Mouse (Mus musculus): ENCODE results near the gene Wars2. TPM values are rescaled to one million over a fixed set of nuclear protein-coding genes. Genes with fewer than 3 reads are reported as not detected.

Gene Wars2
- polyA plus RNA-seq, 1 experiment: 2.6 TPM

DNA sequence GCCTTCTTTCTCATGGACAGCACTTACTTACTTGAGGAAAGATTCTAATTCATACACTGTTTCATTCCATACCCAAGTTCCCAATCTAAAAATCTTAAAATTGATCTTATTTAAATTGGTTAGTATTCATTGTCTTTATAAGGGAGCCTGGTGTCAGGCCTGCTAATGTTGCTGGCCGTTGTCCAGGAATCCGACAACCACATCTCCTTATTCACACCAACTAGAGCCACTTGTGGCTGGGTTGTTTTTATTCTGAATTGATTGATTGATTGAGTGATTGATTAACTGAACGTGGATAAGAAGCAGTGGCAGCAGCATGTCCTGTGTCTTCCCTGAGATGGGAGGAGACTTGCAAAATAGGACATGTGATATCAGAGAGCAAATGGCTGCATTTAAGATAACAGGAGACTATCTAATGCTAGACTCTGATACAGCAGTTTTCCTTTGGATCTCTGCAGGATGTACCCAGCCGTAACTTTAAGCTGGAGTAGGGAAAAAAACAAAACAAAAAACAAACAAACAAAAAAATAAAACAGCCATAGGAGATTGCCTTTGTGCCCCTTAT lies 16.7 kb downstream of the Wars2 start:
- WGBS: 29% methylated on average over 4 of the region's 4 CpGs
- H3K27ac ChIP-seq (ENCODE audit: insufficient read depth, low read depth, low read length): no peak overlapping the region
- TF ChIP-seq POLR2A (IDR thresholded peaks at IDR 0.05; ENCODE audit: low read depth, low read length) (no peak), CTCF (IDR thresholded peaks at IDR 0.05; ENCODE audit: extremely low read depth, insufficient read length, insufficient replicate concordance, low read depth, low read length) (no peak)
- no peak overlapping the region for H3K4me3 ChIP-seq (ENCODE audit: low read depth, low read length)
- no peaks in the 10 kb centered on the region for H3K36me3 ChIP-seq (ENCODE audit: control insufficient read depth, insufficient read depth, low read length)
- no peaks in the 10 kb centered on the region for H3K27me3 ChIP-seq (ENCODE audit: control insufficient read depth, insufficient read depth, low read length)
- H3K4me1 ChIP-seq (ENCODE audit: control insufficient read depth, insufficient read depth, insufficient read length, low read length): peaks cover 5% of the 10 kb centered on the region; the same call in 1 of the 2 replicates

DNA sequence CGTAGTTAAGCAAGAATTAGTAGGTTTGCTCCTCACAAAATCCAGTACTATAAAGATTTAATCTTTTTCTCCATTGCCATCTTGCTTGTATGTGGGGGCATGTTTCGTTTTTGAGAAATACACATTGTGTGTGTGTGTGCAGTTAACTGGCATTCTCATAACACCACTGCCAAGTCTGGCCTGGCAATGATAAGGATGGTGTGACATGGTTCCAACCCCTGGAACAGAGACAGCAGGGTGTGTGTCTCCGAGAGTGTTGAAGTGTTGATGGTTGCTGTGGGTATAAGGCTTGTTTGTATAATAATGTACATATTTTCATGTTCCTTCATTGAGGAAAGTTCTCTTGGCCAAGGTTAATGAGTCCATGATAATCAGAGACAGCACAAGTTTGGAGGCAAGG lies 19.1 kb downstream of the Wars2 start:
- no peak overlapping the region for H3K27ac ChIP-seq (ENCODE audit: insufficient read depth, low read depth, low read length)
- H3K27me3 ChIP-seq (ENCODE audit: control insufficient read depth, insufficient read depth, low read length): no peaks in the 10 kb centered on the region
- H3K36me3 ChIP-seq (ENCODE audit: control insufficient read depth, insufficient read depth, low read length): no peaks in the 10 kb centered on the region
- TF ChIP-seq POLR2A (IDR thresholded peaks at IDR 0.05; ENCODE audit: low read depth, low read length) (no peak), CTCF (IDR thresholded peaks at IDR 0.05; ENCODE audit: extremely low read depth, insufficient read length, insufficient replicate concordance, low read depth, low read length) (no peak)
- H3K4me1 ChIP-seq (ENCODE audit: control insufficient read depth, insufficient read depth, insufficient read length, low read length): peaks cover 5% of the 10 kb centered on the region; the same call in 1 of the 2 replicates
- WGBS: 96% methylated on average over 3 of the region's 3 CpGs
- no peak overlapping the region for H3K4me3 ChIP-seq (ENCODE audit: low read depth, low read length)

DNA sequence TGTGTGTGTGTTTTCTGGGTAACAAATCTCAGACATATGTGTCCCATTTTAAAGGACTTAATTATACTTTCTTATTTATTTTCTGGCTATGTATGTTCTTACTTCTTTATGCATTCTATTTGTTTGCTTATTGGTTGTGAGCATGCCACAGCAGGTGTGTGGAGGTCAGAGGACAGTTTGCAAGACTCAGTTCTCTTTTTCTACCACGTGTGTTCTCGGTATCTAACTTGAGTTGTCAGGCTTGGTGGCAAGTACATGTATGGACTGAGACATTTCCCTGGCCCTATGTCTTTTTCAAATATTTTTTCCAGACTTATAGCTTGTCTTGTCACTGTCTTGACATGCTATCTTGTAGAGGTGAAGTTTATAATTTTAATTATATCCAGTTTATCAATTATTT lies 21.3 kb downstream of the Wars2 start:
- Histone ChIP-seq H3K4me3 (ENCODE audit: low read depth, low read length) (no peak overlapping the region), H3K36me3 (ENCODE audit: control insufficient read depth, insufficient read depth, low read length) (no peaks in the 10 kb centered on the region), H3K4me1 (ENCODE audit: control insufficient read depth, insufficient read depth, insufficient read length, low read length) (no peaks in the 10 kb centered on the region; the same call in 1 of the 2 replicates), H3K27me3 (ENCODE audit: control insufficient read depth, insufficient read depth, low read length) (no peaks in the 10 kb centered on the region), H3K27ac (ENCODE audit: insufficient read depth, low read depth, low read length) (no peak overlapping the region)
- no peak for TF ChIP-seq CTCF (IDR thresholded peaks at IDR 0.05; ENCODE audit: extremely low read depth, insufficient read length, insufficient replicate concordance, low read depth, low read length)
- no peak for TF ChIP-seq POLR2A (IDR thresholded peaks at IDR 0.05; ENCODE audit: low read depth, low read length)
- WGBS: 76% methylated on average over 2 of the region's 2 CpGs

GRCm38 (mm10) chr3:99167734-99168133 lies 26.9 kb downstream of the Wars2 start:
- WGBS: 68% methylated on average over 4 of the region's 4 CpGs
- Histone ChIP-seq H3K36me3 (ENCODE audit: control insufficient read depth, insufficient read depth, low read length) (no peaks in the 10 kb centered on the region), H3K27me3 (ENCODE audit: control insufficient read depth, insufficient read depth, low read length) (no peaks in the 10 kb centered on the region), H3K4me3 (ENCODE audit: low read depth, low read length) (no peak overlapping the region), H3K27ac (ENCODE audit: insufficient read depth, low read depth, low read length) (no peak overlapping the region), H3K4me1 (ENCODE audit: control insufficient read depth, insufficient read depth, insufficient read length, low read length) (no peaks in the 10 kb centered on the region)
- TF ChIP-seq POLR2A (IDR thresholded peaks at IDR 0.05; ENCODE audit: low read depth, low read length) (no peak), CTCF (IDR thresholded peaks at IDR 0.05; ENCODE audit: extremely low read depth, insufficient read length, insufficient replicate concordance, low read depth, low read length) (no peak)

DNA sequence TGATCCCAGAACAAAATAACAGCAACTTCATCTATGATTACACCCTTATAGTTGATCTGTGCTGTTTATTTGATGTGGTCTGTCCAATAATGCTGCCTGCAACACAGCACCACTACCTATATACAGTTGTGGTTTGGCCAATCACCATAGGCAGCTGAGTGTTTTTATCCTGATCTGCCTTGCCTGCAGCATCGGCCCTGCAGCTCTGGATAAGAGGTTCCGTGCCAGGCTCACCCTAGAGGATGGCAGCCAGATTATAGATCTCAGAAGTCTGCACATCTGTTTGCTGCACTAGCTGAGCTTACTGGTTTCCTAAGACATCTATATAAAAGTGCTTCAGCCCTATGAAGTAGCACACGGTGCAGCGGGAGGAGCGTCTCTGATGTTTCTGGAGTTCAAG lies 32.3 kb downstream of the Wars2 start:
- TF ChIP-seq CTCF (IDR thresholded peaks at IDR 0.05; ENCODE audit: extremely low read depth, insufficient read length, insufficient replicate concordance, low read depth, low read length) (no peak), POLR2A (IDR thresholded peaks at IDR 0.05; ENCODE audit: low read depth, low read length) (no peak)
- Histone ChIP-seq H3K4me3 (ENCODE audit: low read depth, low read length) (no peak overlapping the region), H3K4me1 (ENCODE audit: control insufficient read depth, insufficient read depth, insufficient read length, low read length) (no peaks in the 10 kb centered on the region), H3K36me3 (ENCODE audit: control insufficient read depth, insufficient read depth, low read length) (no peaks in the 10 kb centered on the region), H3K27me3 (ENCODE audit: control insufficient read depth, insufficient read depth, low read length) (no peaks in the 10 kb centered on the region), H3K27ac (ENCODE audit: insufficient read depth, low read depth, low read length) (no peak overlapping the region)
- 86% methylated on average over 5 of the region's 5 CpGs for WGBS

DNA sequence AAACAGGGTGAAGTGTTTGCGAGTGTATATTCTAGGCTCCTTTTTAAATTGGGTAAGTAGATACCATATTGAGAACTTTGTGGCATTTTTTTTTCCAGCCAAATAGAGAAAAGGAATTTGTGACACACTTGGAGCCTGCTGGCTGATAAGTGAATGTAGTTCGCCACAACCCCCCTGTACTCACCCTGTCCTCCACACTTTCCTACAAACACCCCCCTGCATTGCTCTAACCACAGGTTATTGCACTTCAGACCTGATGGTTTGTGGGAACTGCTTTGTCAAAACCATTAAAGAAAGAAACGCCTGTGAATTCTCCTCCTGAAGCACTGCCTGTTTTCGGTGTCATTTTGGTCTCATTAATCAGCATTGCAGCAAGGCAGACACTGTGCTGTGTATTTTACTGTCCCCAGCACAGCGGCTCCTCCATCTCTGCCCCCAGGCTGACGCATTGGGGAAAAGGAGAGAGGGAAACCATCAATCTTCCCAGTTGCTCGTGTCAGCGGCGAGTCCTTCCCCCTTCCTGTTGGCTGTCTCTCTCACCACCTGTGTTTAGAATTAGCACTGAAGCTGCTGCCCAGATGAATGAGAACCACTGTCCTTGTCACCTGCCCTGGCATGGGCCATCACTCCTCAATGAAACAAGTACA lies 33.9 kb downstream of the Wars2 start:
- Histone ChIP-seq H3K4me3 (ENCODE audit: low read depth, low read length) (no peak overlapping the region), H3K36me3 (ENCODE audit: control insufficient read depth, insufficient read depth, low read length) (no peaks in the 10 kb centered on the region), H3K27me3 (ENCODE audit: control insufficient read depth, insufficient read depth, low read length) (no peaks in the 10 kb centered on the region), H3K27ac (ENCODE audit: insufficient read depth, low read depth, low read length) (no peak overlapping the region), H3K4me1 (ENCODE audit: control insufficient read depth, insufficient read depth, insufficient read length, low read length) (no peaks in the 10 kb centered on the region)
- no peak for TF ChIP-seq CTCF (IDR thresholded peaks at IDR 0.05; ENCODE audit: extremely low read depth, insufficient read length, insufficient replicate concordance, low read depth, low read length)
- no peak for TF ChIP-seq POLR2A (IDR thresholded peaks at IDR 0.05; ENCODE audit: low read depth, low read length)
- 72% methylated on average over 9 of the region's 9 CpGs for WGBS

- Histone ChIP-seq H3K27ac (ENCODE audit: insufficient read depth, low read depth, low read length) (no peak overlapping the region), H3K4me3 (ENCODE audit: low read depth, low read length) (no peak overlapping the region), H3K4me1 (ENCODE audit: control insufficient read depth, insufficient read depth, insufficient read length, low read length) (no peaks in the 10 kb centered on the region), H3K36me3 (ENCODE audit: control insufficient read depth, insufficient read depth, low read length) (no peaks in the 10 kb centered on the region), H3K27me3 (ENCODE audit: control insufficient read depth, insufficient read depth, low read length) (no peaks in the 10 kb centered on the region)
- TF ChIP-seq CTCF (IDR thresholded peaks at IDR 0.05; ENCODE audit: extremely low read depth, insufficient read length, insufficient replicate concordance, low read depth, low read length) (no peak), POLR2A (IDR thresholded peaks at IDR 0.05; ENCODE audit: low read depth, low read length) (no peak)
- WGBS: 81% methylated on average over 17 of the region's 17 CpGs
These were observed 42.6 kb downstream of the Wars2 start for GRCm38 (mm10) chr3:99183355-99184016.
